Mouse (Mus musculus) cerebellum, postnatal 36 days (tissue): ENCODE measurements at regions not wholly inside any gene's neighbourhood (a gene's known extent, or its start where the extent isn't known, plus 50 kb on each side); places are given as distances from the start of the nearest gene placed in this dataset.
A peak's percentile ranks its signal among the peaks of the same experiment; 100 is the strongest.

Experiments used
- DNase-seq, 2 experiments: peaks; one replicate each; pipeline ENCODE4 v3.0.0; 2021 to 2022; ENCODE audit warnings: mixed read lengths in 2 of 2

- DNase-seq = peak; percentile 36 to 40
These were observed 107.3 kb upstream of the 4933402E13Rik start for GRCm38 (mm10) chrX:62176011-62176410.

GRCm38 (mm10) chrX:62180089-62180488 lies 103.2 kb upstream of the 4933402E13Rik start:
- no peak for DNase-seq
